Mouse (Mus musculus) ZHBTc4 (cell line): Measurements from ENCODE around the gene Npy.
A peak's percentile ranks its signal among the peaks of the same experiment; 100 is the strongest.

ENCODE experiments used
- DNase-seq: peaks from one replicate; pipeline ENCODE4 v3.0.0-alpha.2; 2011; ENCODE audit warnings: low read depth, low spot score

The Npy gene

DNA sequence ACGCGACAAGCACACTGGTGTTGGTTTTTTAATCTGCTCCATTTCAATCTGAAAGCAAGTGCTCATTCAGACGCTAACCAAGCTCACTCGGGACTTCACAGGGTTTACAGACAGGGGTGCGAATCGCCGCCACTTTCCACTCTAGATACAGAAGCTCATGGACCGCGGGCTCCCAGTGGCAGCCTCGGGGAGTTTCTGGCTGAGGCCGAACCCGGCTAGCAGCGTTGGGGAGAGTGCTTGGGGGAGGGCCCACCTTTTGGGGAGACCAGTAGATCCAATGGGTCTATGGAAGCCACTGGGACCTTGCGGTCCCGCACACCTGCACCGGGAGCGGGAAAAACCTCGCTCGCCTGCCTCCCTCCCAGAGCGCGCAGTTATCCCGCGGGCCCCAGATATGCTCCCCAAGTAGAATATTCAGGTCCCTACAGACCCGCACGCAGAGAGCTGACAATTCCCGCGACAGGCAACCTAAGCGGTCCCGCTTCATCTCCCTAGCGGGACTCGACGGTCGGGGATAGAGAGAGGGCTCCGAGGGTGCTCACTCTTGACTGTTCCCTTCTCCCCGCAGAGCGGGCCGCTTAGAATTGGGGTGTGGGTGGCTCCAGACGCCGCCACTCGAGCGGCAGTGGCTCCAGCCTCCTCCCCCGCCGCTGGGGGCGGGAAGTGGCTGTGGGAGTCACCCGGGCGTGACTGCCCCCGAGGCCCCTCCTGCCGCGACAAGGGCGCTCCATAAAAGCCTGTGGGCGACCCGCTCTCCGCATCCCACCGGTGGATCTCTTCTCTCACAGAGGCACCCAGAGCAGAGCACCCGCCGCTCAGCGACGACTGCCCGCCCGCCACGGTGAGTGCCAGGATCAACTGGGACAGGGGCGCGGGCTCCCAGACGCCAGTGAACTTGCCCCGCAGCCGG, at the start of gene Npy:
Gene Npy (plus strand): TSS at position 750 of the 910 bp plus-strand sequence.
- DNase-seq, result peak; percentile 61

DNA sequence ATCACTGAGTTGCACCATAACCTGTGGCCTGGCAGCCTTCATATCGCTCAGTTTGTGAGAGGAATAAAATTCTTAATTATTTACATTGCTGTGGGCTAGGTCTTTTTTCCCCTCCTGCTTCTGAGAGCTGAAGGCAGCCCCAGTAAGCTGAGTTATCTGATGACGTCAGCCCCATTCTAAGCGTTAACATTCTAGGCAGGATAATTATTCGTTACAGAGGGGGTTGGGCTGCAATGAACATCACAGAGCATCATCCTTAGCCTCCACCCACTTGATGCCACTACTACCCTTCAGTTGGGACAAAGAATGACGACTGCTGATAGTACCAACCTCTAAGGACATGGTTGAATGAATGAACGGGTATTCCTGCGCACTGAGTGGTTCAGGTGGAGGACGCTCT, 47.5 kb upstream of the Npy start:
- DNase-seq, result no peak

DNA sequence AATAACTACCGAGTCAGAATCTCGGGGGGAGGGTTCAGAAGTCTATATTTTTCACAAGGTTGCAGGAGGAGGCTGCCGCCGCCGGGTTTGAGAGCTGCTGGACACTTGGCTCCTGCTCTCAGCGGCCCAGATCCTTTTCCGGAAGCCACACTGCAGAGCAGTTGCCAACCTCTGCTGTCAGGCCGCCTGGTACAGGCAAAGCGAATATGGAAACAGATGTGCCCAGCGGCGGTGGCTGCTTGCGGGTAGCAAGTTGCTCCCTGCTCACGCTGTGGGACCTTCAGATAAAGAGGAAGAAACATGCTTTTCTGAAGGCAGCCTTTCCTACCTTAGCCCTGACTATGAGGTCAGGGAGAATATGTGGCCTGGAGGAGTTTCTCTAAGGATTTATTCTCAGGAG, 44.4 kb upstream of the Npy start:
- DNase-seq, result peak; percentile 2

DNA sequence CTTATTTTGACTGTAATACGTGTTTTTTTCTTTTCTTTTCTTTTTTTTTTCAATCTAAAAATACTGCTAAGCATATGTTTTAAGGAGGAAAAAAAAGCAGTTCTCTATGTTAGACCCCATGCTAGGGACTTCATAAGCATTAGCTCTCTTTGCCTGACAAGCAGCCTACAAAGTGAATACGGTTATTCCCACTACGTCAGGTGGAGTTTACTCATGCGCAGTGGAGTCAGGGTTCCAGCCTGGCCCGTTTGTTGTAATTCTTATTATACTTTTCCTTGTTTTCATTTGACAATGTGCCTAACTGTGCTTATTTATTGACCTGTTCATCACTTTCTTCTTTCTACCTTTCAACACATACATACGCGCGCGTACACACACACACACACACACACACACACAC, 43.8 kb upstream of the Npy start:
- no peak for DNase-seq

DNA sequence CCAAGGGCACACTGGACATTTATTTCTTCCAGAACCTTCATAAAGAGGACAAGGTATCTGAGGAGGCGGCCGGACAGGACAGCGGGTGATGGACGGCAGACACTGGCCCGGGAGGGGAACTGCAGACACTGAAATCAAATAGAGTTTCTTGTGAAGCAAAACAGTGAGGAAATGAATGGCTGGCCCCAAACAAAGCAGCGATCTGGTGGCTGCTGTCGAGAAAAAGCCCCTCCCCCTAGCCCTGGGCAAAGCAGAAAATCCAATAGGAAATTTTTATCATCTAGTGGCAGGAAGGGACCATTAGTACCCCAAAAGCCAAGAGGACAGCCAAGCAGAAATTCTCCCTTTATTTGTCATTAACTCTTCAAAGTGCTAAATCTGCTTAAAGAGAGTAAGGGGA, 42.9 kb upstream of the Npy start:
- DNase-seq, result no peak

DNA sequence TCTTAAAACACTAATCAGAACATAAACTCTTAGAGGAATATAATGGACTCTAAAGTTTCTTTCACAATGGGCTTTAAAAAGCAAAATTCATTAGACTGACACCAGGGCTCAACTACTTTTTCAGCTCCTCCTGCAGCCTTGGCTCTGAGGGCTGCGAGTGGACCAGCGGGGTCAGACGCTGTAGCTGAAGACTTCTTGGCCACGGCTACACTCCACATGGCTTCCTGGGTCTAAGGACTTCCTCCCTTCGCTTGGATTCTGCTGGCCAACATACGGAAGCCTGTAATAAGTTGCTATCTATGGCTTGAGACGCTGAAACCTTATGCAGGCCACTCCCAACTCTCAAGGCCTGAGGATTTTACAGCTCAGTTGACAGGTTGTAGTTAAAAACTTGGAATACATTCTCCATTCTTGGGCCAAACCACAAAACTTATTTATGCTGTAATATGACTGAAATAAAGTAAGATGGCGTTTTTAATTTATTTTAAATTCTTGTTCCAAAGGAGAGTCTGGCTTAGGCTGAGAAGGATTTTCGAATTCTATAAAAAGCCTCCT, 41.6 kb upstream of the Npy start:
- DNase-seq, result no peak

DNA sequence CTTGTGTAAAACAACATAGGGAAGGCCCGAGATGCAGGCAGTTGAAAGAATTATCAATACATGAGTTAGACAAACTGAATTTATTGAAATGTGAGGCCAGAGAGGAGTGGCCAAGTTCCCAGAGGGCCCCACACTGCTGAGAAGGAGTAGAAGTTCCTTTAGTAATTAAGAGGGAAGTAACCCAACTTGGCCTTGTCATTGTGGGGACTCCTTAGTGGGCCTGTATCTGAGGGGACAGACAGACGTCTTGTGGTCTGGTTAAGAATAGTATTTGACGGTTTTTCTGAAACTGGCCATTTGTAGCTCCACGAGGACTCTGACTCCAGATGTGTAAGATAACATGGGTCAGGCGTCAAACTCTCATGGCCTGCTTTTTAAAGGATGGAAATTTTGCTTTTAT, 40.7 kb upstream of the Npy start:
- DNase-seq, result no peak

DNA sequence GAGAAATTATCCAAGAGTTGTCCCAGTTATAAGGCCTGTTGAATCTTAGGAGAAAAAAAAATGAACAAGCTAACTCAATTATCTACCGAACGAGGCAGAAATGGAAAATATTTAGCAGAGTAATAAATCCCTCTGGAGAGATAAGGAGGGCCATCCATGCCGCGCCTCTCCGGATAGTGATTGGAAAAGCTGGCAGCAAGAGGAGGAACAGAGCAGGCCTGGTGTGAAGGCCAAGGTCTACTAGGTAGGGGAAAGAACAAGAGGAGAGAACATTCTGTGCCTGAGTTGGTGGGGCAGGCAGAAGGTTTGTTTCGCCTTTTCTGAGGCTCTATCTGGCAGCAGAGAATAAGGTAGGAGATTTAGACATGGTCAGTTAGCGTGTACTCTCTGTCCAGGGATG, 39.8 kb upstream of the Npy start:
- no peak for DNase-seq

DNA sequence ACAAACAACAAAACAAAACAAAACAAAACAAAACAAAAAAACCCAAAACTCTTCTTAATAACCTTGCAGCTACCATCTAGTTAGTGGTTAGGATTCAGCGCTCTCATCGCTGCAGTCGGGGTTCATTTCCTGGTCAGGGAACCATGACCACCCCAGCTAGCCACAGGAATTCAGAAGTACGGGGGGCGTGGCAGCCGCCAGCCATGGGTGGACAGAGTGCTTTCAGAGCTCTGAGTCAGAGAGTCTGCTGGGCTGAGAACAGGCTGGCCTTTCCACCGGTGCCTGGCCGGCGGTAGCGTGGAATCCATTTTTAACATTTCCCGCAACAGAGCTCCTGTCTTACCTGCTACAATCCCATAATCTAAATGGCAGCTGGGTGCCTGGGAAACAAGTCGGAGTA, 30.0 kb upstream of the Npy start:
- no peak for DNase-seq

DNA sequence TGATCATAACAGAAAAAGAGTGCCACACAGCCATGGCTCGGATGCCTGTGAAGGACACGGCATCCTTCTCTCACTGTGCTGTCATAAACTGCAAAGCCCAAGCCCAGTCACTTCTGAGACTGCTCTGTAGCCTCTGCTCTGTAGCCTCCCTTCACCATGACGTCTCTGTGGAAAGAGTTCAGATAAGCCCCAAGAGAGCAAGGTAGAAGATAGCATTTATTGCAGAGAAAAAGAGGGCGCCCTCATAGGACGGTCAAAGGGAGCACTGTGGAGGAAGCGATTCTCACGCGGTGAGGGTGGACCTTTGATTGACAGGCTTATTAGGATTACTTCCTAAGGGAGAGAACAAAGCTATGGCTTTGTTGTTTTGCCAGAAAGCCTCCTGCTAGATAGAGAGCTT, 18.4 kb upstream of the Npy start:
- no peak for DNase-seq

DNA sequence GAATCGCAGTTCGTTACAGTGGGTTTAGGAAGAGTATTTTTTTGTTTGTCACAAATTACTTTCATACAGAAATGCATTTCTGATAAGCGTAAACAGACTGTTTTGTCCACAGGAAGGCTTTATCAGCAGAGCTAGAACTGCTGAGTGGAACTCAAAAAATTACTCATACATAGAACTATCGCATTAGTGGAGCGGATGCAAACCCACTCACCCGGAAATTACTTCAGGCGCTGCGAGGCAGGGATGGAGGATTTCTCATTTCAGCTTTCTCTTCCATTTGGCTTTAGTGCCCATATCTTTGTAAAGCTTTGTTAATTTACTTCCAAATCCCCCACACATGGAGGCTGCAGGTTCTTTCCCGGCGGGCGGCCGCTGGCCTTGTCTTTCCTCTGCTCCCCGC, 14.4 kb upstream of the Npy start:
- no peak for DNase-seq

DNA sequence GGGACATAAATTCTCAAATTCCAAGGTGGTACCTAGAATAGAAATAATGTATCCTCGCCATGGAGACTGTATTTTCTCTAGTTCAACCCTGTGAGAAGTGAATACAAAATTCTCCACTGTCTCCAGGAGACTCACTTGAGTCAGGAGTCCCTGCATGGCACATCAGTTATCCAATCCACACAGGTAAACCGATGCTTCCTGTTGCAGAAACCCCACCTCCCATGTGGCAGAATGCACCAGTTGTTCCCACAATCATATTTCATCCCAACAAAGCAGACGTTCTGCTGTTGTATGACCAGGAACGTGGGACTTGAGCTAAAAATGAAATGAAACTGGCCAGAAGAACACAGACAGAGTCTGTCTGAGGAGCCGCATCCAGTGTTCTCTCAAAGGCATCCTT, 5.3 kb upstream of the Npy start:
- DNase-seq, result no peak

DNA sequence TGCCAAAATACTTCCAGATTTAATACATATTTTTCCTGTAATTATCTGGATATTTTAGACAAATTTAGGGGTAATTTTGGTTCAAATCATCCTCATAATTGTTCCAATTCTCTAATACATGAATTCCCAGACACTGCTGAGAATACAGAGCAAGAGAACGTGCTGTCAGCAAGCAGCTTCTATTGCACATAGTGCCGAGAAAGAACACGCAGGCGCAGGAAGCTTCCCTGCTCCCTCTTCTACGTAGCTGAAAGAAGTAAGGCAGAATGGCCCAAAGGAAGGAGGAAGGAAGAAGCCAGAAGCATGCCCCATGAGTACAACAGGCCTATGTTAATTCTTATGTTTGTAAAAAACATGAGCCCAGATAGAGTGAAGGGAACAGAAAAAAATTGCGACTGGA, 4.9 kb upstream of the Npy start:
- DNase-seq, result no peak

DNA sequence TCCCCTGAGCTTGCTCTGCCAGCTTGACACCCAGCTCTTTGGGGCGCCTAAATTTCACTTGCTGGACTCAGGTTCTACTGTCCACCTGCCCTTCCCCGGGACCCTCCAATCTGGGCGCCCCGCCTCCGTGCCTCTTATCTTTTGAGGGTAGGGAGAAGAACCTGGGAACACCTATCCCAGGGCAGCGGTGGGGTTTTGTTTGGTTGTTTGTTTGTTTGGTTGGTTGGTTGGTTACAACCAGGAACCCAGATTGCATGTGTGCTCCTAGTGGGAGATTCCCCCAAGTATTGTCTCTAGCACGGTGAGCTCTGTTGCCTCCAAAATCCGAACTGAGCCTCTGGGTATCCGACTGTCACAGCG, 341 bp downstream of the Npy start:
- DNase-seq, result no peak

DNA sequence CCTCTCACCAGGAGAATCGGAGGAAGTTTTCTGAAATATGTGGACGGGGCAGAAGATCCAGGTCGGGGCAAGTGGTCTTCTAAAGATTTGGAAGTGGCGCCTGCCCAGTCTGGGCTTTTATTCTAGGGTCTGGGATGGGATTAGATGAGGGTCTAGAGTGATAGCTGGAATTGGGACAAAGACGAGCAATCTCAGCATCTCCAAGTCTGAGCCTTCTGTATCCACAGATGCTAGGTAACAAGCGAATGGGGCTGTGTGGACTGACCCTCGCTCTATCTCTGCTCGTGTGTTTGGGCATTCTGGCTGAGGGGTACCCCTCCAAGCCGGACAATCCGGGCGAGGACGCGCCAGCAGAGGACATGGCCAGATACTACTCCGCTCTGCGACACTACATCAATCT, 861 bp downstream of the Npy start:
- no peak for DNase-seq

DNA sequence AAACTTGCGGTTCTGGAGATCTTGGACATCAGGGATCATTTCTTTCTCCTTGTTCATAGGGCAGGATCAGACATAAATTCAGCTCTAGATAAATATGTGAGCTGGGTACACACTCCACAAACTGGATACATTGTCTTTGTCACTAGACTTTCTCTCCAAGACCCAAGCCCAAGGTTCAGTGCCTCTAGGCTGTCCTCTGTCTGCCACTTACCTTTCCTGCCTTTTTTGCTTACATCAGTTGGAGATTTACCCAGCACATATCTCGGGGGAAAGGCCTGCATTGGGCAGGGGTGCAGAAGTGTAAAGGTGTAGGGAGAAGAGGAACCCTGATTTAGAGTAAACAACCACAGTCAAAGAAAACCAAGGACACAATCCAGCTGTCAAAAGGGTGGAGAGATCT, 1.3 kb downstream of the Npy start:
- no peak for DNase-seq

DNA sequence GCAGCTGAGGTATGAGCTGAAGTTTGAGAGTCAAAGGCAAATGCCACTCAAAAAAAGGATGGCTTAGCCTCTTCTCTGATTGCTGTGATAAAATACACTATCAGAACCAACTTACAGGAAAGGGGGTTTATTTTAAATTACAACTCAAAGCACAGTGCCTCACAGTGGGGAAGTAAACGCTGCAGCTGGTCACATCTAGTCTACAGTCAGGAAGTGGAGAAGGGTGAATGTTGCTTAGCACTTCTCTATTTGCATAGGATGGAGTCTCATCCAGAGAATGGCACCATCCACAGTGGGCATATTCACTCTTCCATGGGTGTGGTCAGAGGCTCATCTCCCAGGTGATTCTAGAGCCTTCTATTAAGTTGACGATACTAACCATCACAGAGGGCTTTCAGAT, 9.1 kb downstream of the Npy start:
- DNase-seq, result no peak

DNA sequence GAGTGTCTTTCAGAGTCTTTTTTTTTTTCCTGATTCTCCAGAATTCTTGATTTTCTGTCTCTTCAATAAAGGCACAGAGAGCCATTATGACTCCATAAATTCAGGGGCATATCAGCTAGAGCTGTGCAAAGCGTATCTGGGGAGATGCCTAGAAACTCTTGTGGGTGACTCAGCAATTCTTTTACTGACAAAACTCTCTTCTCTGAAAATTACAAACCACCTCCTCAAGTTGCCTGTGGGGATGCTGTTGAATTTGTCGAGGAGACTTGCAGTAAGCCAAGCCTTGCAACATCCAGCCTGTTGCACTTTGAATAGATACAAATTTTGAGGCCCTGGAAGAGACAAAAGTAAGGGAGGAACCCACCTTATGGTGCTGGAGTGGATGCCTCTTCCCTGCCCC, 34.3 kb downstream of the Npy start:
- DNase-seq, result no peak

DNA sequence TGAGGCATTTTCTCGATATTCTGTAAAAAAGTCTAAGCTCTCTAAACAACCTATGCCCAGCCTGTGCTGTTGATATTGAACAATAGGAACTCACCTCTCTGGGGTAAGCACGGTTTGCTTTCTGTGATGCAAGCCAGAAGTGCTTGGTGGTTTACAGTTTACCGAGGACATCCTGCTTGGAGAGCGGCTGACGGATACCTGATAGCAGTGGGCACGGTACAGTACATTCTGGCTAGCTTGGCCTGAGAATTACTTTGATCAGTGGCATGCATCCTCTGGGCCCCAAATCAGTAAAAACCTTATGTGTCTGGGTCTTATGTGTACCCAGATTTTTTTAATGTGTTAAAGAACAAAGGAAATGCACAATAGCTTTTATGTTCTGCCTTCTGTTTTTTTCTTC, 45.1 kb downstream of the Npy start:
- no peak for DNase-seq

DNA sequence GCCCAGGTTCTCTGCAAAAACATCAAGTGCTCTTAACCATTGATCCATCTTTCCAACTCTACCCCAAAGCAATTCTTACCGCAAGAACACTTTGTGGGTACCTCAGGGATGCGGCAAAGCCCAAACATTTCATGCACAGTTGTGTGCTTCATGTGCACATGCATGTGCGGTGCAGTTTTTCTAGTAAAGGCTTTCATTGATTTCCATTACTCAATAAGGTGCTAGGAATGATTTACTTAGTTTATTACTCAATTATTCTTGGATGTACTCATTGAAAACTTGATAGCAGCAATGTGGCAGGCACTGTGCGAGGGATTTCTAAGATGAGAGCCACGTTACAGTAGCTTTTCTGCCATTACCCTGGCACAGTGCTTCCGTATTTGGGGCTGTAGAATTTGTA, 48.6 kb downstream of the Npy start:
- DNase-seq, result no peak

DNA sequence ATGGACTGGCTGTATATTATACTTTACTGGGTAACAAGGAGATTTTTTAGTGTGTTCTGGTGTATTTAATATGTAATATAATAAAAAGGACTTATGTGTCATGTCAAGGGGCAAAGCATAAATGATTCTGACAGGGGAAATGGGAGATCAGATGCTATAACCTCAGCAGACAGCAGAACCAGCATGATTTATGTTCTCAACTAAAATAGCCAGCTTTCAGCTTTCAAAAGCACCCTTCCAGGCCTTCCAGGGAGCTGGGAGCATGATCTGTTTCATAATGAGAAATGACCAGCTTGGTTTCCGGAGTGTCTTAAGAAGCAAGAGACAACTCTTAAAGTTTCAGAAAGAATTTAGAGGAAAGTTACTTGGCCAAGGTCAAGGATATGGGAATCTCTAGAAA, 51.0 kb downstream of the Npy start:
- no peak for DNase-seq

DNA sequence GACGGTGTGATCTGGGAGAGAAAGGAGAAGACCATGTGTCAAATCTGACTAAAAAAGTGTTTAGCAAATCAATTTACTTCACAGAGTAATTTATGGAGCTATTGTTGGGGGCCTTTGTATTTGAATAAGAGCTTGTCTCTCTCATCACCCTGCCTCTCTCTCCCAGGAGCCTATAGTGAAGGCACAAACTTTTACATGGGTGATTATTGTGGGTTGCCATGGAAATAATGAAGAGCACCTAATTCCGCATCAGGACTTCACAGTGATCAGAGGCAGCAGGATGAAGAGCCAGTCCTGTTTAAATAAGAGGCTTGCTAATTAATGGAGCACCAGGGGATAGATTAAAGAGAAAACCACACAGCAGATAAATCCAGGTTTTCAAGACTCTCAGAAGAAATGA, 52.6 kb downstream of the Npy start:
- no peak for DNase-seq

DNA sequence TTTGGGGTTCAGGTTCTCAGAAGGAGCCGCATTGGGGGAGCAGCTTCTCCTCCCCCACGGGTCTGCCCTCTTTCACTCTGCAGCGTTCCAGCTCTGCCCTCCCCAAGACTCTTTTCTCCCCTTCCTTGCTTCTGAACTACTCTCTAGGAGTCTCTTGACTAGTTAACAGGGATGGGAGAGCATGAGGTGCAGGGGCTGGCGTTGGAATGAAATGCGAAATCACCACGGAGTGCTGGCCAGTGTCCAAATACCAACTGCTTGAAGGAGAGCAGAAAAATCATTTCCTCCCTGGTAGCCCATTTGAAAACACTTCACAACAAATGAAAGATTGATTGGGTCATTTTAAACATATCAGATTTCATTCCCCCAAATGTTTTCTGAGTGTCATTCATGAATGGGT, 53.3 kb downstream of the Npy start:
- no peak for DNase-seq
